Mouse (Mus musculus): ENCODE results near the gene 3110082I17Rik.
"Not testable (repeated sequence)": the region's sequence is repeated elsewhere in the genome, so short reads cannot be mapped to it uniquely, and the experiment has no call there.

Gene 3110082I17Rik

GRCm38 (mm10) chr5:139347225-139347624 is 113.1 kb downstream of the 3110082I17Rik start:
- DNase-seq, result no peak

DNA sequence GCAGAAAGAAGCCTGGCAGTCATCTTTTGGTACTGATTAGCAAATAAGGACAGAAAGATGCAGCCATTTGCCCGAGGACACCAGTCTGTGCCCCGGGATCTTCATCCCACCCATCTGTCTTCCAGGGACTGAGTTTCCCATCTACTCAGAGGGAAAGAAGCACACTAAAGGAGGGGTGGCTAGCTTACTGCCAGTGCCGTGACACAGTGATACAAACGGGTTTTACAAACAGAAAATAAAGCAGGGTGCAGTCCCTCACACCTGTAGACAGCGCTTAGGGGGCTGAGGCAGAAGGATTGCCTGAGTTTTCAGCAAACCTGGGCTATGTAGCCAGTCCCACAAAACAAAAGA is 115.0 kb downstream of the 3110082I17Rik start:
- DNase-seq, result no peak

GRCm38 (mm10) chr5:139344687-139345363 is 115.5 kb downstream of the 3110082I17Rik start:
- DNase-seq, result peak; percentile 98 to 99

GRCm38 (mm10) chr5:139344021-139344686 is 116.2 kb downstream of the 3110082I17Rik start:
- DNase-seq, result peak; percentile 89 to 91

DNA sequence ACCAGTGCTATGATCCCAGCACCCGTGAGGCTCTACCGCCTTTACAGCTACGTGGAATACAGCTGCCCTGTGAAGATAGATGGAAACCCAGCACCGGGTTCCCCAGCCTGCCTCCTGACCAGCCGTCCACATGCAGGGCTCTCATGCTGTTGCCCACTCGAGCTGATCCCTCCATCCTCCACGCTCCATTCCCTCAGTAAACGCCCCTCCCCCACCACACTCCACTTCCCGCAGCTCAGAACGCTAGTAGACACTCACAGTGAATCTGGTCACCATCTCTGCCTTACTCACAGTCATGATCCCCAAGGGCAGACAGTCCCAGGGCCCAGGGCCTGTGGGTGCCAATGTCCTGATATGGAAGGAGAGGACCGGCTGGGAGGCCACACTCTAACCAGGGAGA is 121.4 kb downstream of the 3110082I17Rik start:
- DNase-seq, result no peak

GRCm38 (mm10) chr5:139338403-139338802 is 121.9 kb downstream of the 3110082I17Rik start:
- peak in 1 of 2 experiments; percentile 51 for DNase-seq

GRCm38 (mm10) chr5:139337826-139338370 is 122.4 kb downstream of the 3110082I17Rik start:
- no peak for DNase-seq

GRCm38 (mm10) chr5:139335634-139336033 is 124.7 kb downstream of the 3110082I17Rik start:
- no peak for DNase-seq

GRCm38 (mm10) chr5:139334394-139334793 is 125.9 kb downstream of the 3110082I17Rik start:
- not testable (repeated sequence) for DNase-seq

DNA sequence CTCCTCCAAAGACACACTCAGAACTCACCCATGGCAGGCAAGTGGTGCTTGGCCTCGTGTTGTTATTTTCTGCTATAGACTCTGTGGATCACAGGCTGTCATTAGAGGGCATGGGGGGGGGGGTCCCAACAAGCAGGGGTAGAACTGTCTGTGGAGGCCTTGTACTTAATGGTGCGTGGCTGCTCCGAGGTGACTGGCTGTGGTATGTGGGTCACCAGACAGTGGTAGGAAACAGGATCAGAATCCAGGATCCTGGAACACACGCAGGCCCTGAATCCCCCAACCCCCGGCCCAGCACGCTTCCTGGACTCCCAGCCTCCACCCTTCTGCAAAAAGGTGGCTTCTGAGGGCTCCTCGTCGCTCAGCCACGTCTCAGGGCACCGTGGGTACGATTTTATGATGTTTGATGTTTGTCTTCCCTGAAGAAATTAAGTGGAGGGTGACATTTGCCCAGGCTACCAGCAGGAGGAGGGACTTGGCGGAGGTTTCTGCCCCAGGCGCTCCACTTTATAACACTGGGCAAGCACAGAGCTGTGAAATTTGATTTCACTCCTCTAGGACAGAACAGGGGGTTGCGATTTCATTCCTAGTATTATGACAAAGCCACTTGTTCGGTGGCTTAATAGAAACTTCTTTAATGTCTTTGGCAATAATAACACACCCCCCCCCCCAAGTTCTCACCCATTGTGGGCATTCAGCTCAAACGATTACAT is 126.9 kb downstream of the 3110082I17Rik start:
- DNase-seq, result peak in 1 of 2 experiments; percentile 56

DNA sequence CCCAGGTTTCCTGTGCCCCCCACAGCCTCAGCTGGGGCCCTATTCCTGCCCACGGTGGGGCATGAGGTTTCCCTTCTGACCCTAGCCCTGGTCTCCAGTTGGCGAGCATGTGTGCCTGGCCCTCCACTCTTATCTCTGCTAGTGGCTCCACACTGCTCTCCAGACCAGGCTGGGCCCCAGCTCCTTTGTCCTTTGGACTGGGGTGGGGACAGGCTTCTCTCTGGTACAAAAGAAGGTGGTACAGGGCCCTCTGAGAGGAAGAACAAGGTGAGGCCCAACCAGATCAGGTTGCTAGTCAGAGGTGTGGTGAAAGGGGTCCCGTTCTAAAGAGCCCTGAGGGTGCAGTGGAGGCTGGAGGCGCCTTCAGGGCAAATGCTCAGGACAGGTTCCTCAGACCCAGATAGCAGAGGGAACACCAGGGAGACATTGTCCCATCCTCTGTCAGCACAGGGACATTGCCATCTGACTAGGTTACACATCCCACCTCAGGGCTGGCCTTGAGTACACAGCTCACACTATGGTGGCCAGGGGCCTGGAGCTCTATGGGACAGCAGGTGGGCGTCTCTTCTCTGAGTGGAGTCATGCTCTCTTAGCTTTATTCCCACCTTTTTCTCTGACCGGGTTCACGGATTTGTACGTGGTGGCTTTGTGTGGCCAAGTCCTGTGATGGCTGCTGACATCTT is 127.6 kb downstream of the 3110082I17Rik start:
- no peak for DNase-seq

DNA sequence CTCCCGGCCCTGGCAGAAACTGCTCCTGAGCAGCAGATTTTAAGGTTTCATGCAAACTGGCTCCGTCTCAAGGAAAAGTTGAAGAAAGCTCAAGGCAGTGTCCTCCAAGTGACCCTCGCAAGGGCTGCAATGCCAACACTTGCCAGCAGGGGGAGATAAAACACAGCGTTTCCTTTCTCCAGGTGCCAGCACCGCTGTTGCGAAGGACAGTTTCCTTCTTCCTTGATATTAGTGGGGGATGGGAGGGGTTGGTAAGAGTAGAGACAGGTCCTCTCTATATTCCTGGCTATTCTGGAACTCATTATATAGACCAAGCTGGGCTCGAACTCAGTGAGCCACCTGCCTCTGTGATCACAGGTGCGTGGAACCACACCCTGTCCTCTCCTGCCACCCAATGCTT is 128.6 kb downstream of the 3110082I17Rik start:
- DNase-seq, result peak; percentile 92 to 93

DNA sequence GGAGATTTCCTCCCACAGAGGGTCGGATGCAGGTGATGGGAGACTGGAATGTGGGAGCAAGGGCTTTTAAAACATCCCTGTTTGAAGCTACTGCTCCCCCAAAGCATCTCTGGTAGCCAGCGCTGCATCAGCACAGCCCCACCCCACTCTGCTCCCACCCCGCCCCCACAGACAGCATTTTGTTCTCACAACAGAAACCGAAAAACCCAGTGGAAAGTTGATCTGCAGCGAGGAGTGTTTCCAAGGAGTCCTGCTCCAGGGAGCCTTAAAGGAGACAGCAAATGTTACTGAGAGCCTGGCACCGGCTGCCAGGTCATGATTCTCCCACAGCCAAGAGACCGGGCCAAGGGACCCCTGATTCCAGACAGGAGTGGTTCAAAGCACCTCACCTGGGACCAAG is 129.6 kb downstream of the 3110082I17Rik start:
- DNase-seq, result no peak

GRCm38 (mm10) chr5:139327634-139328020 is 132.7 kb downstream of the 3110082I17Rik start:
- no peak for DNase-seq

DNA sequence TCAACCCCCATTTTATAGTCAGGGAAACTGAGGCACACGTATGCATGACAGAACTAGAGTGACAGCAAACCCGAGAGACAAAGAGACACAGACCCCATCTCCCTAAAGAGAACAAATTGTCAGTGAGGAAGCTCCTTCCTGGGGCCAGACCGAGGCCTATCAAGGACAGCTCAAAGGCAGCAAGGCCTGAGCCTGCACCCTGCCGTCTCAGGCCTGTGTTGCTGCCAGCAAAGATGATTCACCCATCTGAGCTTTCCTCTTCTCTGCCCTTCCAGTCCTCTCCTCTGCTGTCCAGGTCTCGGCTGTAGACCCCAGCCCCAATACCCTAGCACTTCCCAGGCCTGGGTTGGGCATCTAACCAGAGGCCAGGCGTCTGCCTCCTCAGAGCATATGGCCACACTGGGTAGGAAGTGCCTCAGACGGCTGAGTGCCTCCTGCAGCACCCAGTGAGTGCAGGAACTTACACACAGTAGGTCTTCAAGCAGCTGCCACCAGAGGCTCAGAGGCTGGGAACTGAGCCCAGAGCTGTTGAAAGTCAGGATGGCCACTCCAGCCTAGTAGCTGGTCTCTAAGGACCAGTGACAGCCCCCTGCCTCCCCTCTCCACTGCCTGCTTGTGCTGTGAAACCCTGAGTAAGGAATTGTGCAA is 133.2 kb downstream of the 3110082I17Rik start:
- no peak for DNase-seq

DNA sequence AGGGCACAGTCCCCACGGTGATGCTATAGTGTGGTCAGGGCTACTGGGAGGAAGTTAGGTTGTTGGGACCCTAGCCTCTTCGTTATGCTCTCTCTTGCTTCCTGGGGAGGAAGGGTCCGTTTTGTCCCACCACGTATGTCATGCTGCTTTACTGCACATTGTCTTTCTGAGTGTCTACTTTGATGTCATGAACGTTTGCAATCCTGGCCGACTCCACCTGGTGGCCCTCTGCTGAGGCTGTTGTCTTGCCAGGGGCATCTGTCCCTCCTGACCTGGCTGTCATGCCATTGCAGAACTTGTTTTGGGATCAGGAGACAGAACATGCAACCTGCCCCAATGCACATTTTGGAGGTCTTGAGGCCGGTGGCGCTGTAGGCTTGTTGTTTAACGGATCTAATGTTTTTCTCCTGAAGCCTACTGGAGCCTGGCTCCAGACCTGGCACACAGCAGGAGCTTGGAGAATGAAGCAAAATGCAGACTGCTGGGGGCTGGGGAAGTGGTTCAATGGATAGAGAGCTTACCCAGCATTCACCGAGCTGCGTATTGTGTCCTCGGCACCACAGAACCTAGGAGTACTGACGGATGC is 134.1 kb downstream of the 3110082I17Rik start:
- DNase-seq, result no peak

- DNase-seq, result peak; percentile 70 to 77
These were observed 134.8 kb downstream of the 3110082I17Rik start, which contains the start of gene Adap1 for GRCm38 (mm10) chr5:139325395-139325966. Gene Adap1, minus strand, starts transcription at chr5:139325622.

- DNase-seq, result peak; percentile 36 to 56
These were observed 135.5 kb downstream of the 3110082I17Rik start for GRCm38 (mm10) chr5:139324691-139325394.

GRCm38 (mm10) chr5:139324045-139324491 is 136.3 kb downstream of the 3110082I17Rik start:
- peak; percentile 37 to 58 for DNase-seq

GRCm38 (mm10) chr5:139323260-139323924 is 136.9 kb downstream of the 3110082I17Rik start:
- DNase-seq, result peak; percentile 56 to 67

All from kidney, postnatal 4 days (tissue).